Mouse (Mus musculus) cerebellum, adult 2 months (tissue): Measurements from ENCODE around the gene Mad1l1. TPM values are rescaled to one million over a fixed set of nuclear protein-coding genes. Genes with fewer than 3 reads are reported as not detected.
"Not testable (repeated sequence)": the region's sequence is repeated elsewhere in the genome, so short reads cannot be mapped to it uniquely, and the experiment has no call there.

ENCODE experiments used
- DNase-seq, 2 experiments: peaks; one replicate each; pipeline ENCODE4 v3.0.0; 2021
- H3K27ac ChIP-seq: fragments of 200-500 bp; 2 replicates; pipeline ENCODE4 v1.5.1; 2012; ENCODE audit warnings: low read length, control low read depth, inconsistent platforms; ENCODE audit not compliant: insufficient read depth
- H3K27me3 ChIP-seq: fragments of 200-500 bp; 2 replicates; pipeline ENCODE4 v1.6.1; 2012; ENCODE audit warnings: inconsistent platforms, mild to moderate bottlenecking, low read length, moderate library complexity; ENCODE audit not compliant: control insufficient read depth, insufficient read depth
- H3K4me1 ChIP-seq: fragments of 200-500 bp; 2 replicates; pipeline ENCODE4 v1.6.1; 2011; ENCODE audit warnings: low read length; ENCODE audit not compliant: control insufficient read depth, insufficient read depth
- H3K4me3 ChIP-seq: fragments of 200-500 bp; replicated peaks from 2 replicates; pipeline ENCODE3; 2011; ENCODE audit warnings: mild to moderate bottlenecking, low read depth, low read length, control low read depth; ENCODE audit not compliant: insufficient read depth
- CTCF ChIP-seq: fragments of 200-500 bp; IDR thresholded peaks from 2 replicates; pipeline ENCODE4 v1.5.1; 2011; ENCODE audit warnings: low read depth, mild to moderate bottlenecking, control low read depth, low read length, moderate library complexity, borderline replicate concordance; ENCODE audit not compliant: insufficient read depth
- POLR2A ChIP-seq: fragments of 200-500 bp; IDR thresholded peaks from 2 replicates; pipeline ENCODE4 v1.6.1; 2011; ENCODE audit warnings: low read length, control low read depth, borderline replicate concordance; ENCODE audit not compliant: insufficient read depth
- WGBS: fragments of 180-500 bp; shearing (Covaris S2); methylation state at CpG from one replicate; pipeline ENCODE4 v1.1.7; 2018; 5-methylcytosine and 5-hydroxymethylcytosine counted together
- polyA plus RNA-seq: library from polyadenylated mRNA; depleted of rRNA; stranded (reverse); fragments of >200 nt; gene quantifications from 2 replicates; pipeline ENCODE4 v1.2.3, GENCODE M21; 2012; rRNA removed

Gene Mad1l1
- polyA plus RNA-seq: 25.3 and 25.5 TPM in 2 replicates

GRCm38 (mm10) chr5:140321042-140321755, at the start of gene Mad1l1, which contains the start of gene Nudt1:
TSS of gene Mad1l1 (minus strand) at chr5:140321552.
TSS of gene Nudt1 (plus strand) at chr5:140321656.
- H3K4me3 ChIP-seq: peak within 1 kb of the TSS; percentile 98
- peak; percentile 62; the same call in 1 of the 2 replicates for TF ChIP-seq POLR2A
- TF ChIP-seq CTCF: 0 out of 2 replicates have a peak, but pooled peaks have one; percentile 15
- peak; percentile 91 to 92 for DNase-seq
- WGBS: 1% methylated on average over 60 of the region's 60 CpGs
- H3K27ac ChIP-seq: peak within 1 kb of the TSS; percentile 41; the same call in 1 of the 2 replicates
- no peaks in the 10 kb centered on the region for H3K4me1 ChIP-seq
- H3K27me3 ChIP-seq: no peaks in the 10 kb centered on the region

DNA sequence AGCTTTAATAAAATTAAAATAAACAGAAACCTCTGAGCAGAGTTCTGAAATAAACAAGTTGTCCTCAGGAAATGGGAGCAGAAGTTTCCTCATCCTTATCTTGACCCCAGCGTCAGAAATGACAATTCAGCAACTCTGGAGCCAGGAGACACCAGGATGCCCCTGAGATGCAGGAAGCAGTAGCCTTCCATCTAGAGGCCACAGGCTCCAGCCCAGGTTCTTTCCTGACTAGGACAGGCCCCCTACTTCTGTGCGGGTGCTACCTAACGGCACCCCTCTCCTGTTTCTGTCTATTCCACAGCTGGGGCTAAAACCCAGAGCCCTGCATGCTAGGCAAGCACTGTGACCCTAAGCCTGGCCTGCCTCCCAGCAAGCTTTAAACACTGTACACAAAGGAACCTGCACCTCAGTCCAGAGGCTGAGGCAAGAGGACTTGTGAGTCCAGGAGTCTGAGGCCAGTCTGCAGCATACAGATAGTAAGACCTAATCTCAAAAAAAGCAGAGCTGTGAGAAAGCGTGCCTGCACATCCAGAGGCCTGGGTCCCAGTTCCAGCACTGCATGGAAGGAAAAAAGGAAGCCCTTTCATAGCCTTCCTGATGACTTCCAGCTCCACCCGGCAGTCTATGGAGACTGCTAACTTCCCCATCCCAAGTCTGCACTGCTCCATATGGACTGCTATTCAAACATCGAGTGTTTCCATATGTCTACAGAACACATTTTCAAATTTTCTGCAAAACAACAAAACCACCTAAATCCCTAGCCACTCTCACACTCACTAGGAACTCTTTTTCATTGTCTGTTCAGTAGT, 49.3 kb upstream of the Mad1l1 start:
- DNase-seq: no peak
- no peaks in the 10 kb centered on the region for H3K27me3 ChIP-seq
- no peaks in the 10 kb centered on the region for H3K4me1 ChIP-seq
- no peak overlapping the region for H3K27ac ChIP-seq
- H3K4me3 ChIP-seq: no peak overlapping the region
- TF ChIP-seq POLR2A: no peak
- TF ChIP-seq CTCF: no peak
- WGBS: 84% methylated on average over 6 of the region's 6 CpGs

GRCm38 (mm10) chr5:140369466-140369865, 48.1 kb upstream of the Mad1l1 start:
- WGBS: 96% methylated on average over 2 of the region's 2 CpGs
- Histone ChIP-seq H3K27ac (no peak overlapping the region), H3K4me3 (no peak overlapping the region), H3K27me3 (no peaks in the 10 kb centered on the region), H3K4me1 (no peaks in the 10 kb centered on the region)
- no peak for TF ChIP-seq CTCF
- no peak for TF ChIP-seq POLR2A
- DNase-seq: no peak

GRCm38 (mm10) chr5:140368926-140369325, 47.6 kb upstream of the Mad1l1 start:
- TF ChIP-seq POLR2A: no peak
- TF ChIP-seq CTCF: no peak
- Histone ChIP-seq H3K4me3 (no peak overlapping the region), H3K27ac (no peak overlapping the region), H3K27me3 (no peaks in the 10 kb centered on the region), H3K4me1 (no peaks in the 10 kb centered on the region)
- no peak for DNase-seq
- 98% methylated on average over 4 of the region's 4 CpGs for WGBS

GRCm38 (mm10) chr5:140368126-140368525, 46.8 kb upstream of the Mad1l1 start:
- not testable (repeated sequence) for DNase-seq, H3K4me3 ChIP-seq, H3K27me3 ChIP-seq, H3K27ac ChIP-seq, H3K4me1 ChIP-seq
- WGBS: 88% methylated on average over 2 of the region's 2 CpGs

DNA sequence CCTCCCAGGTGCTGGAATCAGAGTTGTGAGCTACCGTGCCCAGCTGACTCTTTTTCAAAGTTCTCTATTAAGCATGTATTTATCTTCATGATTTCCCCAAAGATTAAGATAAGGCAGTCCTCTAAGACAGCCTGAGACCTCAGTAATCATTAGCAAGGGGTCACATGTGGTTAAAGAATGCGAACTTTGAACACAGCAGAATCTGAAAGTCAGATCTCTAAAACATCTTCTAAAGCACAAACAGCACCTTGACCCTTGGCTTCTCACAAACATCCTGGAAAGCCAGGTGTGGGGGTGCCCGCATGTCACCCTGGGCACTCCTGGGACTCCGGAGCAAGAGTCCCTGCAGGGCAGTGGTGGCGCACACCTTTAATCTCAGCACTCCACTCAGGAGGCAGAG, 43.1 kb upstream of the Mad1l1 start:
- no peak for TF ChIP-seq CTCF
- TF ChIP-seq POLR2A: no peak
- 97% methylated on average over 5 of the region's 5 CpGs for WGBS
- Histone ChIP-seq H3K4me1 (no peaks in the 10 kb centered on the region), H3K27ac (no peak overlapping the region), H3K27me3 (no peaks in the 10 kb centered on the region), H3K4me3 (no peak overlapping the region)
- no peak for DNase-seq

DNA sequence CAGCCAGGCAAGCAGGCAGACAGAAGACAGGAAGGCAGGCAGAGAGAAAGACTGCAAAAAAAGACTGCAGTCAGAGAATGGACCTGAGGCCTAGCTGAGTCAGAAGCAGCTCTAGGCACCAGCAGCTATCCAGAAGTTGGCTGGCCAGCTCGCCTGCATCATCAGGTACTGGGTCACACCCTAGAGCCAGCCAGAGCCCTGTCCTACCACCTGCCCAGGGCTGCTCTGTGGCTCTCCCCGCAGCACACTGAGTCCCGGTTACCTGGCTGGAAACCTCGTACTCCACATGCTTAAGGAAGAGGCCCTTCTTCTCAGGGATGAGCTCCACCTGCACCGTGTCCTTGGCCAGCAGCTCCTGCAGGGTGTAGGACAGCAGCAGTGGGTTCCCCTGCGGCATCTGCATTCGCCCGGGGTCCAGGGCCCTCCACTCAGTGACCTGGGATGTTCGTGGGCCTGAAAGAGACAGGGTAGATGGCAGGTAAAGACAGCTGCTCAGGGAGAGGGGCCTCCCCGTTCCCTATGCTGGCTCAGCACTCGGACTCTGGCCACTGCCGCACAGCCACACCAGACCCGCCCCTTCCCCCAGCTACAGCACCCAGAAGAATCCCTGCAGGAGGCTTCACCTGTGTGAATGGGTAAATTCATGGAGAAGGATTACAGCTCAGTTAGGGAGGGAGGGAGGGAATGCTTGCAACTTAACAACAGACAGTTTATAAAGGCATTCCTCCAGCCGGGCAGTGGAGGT, 38.8 kb upstream of the Mad1l1 start:
- TF ChIP-seq POLR2A (no peak), CTCF (no peak)
- Histone ChIP-seq H3K27me3 (no peaks in the 10 kb centered on the region), H3K4me1 (no peaks in the 10 kb centered on the region), H3K4me3 (no peak overlapping the region), H3K27ac (no peak overlapping the region)
- no peak for DNase-seq
- WGBS: 79% methylated on average over 14 of the region's 14 CpGs
